Mouse (Mus musculus) ES-Bruce4 (cell line): ENCODE measurements at regions not wholly inside any gene's neighbourhood (a gene's known extent, or its start where the extent isn't known, plus 50 kb on each side); places are given as distances from the start of the nearest gene placed in this dataset.

Source experiments
- H3K27ac ChIP-seq: 2 replicates; pipeline ENCODE4 v1.5.1; 2012; ENCODE audit warnings: low read length, inconsistent platforms; ENCODE audit not compliant: insufficient read depth
- H3K27me3 ChIP-seq: 2 replicates; pipeline ENCODE4 v1.6.1; 2012; ENCODE audit warnings: mild to moderate bottlenecking, low read length, inconsistent platforms; ENCODE audit not compliant: control insufficient read depth, poor library complexity, insufficient read depth, severe bottlenecking
- H3K36me3 ChIP-seq: 2 replicates; pipeline ENCODE4 v1.6.1; 2012; ENCODE audit warnings: inconsistent platforms, mild to moderate bottlenecking, low read length, moderate library complexity; ENCODE audit not compliant: control insufficient read depth, poor library complexity, insufficient read depth, severe bottlenecking
- H3K4me1 ChIP-seq: one replicate; pipeline ENCODE4 v1.8.1; 2011; ENCODE audit warnings: low read length; ENCODE audit not compliant: control insufficient read depth, insufficient read depth
- H3K4me3 ChIP-seq: 2 replicates; pipeline ENCODE4 v1.5.1; 2011; ENCODE audit warnings: low read depth, mild to moderate bottlenecking, low read length
- H3K9ac ChIP-seq: 2 replicates; pipeline ENCODE4 v1.6.1; 2012; ENCODE audit warnings: low read depth, mild to moderate bottlenecking, inconsistent platforms; ENCODE audit not compliant: poor library complexity, severe bottlenecking
- H3K9me3 ChIP-seq: replicated peaks from 2 replicates; pipeline ENCODE4 v1.6.1; 2012; ENCODE audit warnings: mild to moderate bottlenecking, low read length, inconsistent platforms; ENCODE audit not compliant: control insufficient read depth, poor library complexity, insufficient read depth, severe bottlenecking
- CTCF ChIP-seq: IDR thresholded peaks from one replicate; pipeline ENCODE4 v1.8.1; 2011; ENCODE audit warnings: low read depth, low read length
- EP300 ChIP-seq: IDR thresholded peaks from 2 replicates; pipeline ENCODE4 v1.6.1; 2011; ENCODE audit warnings: low read depth, low read length; ENCODE audit not compliant: insufficient read depth
- POLR2A ChIP-seq: IDR thresholded peaks from one replicate; pipeline ENCODE4 v1.8.1; 2011; ENCODE audit warnings: low read length; ENCODE audit not compliant: insufficient read depth

GRCm38 (mm10) chr2:50805645-50806044, 343.3 kb downstream of the Rnd3 start:
- Histone ChIP-seq H3K4me3 (no peak overlapping the region), H3K9ac (no peak overlapping the region), H3K27me3 (peaks cover 2% of the 10 kb centered on the region; the same call in 1 of the 2 replicates), H3K36me3 (no peaks in the 10 kb centered on the region), H3K4me1 (no peaks in the 10 kb centered on the region), H3K9me3 (no peaks in the 10 kb centered on the region), H3K27ac (no peak overlapping the region)
- TF ChIP-seq POLR2A, result no peak
- no peak for TF ChIP-seq CTCF
- no peak for TF ChIP-seq EP300

DNA sequence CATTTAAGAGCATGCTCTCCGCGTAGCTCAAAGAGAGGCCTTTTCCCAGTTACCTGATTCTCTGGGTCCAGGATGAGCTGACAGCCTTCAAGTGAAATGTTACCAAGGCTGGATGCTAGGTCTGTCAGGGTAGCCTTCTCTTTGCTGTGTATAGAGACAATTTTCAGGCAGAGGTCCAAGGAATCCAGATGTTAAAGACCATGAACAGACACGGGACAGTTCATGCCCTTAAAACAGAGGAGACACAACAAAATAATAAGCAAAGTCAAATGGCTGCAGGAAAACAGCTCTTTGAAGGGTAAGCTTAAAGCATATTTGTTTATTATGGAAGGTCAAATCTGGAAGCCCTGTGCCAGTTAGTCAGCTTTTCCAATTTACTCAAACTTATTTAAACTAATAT, 352.8 kb downstream of the Rnd3 start:
- Histone ChIP-seq H3K4me1 (no peaks in the 10 kb centered on the region), H3K36me3 (no peaks in the 10 kb centered on the region), H3K4me3 (no peak overlapping the region), H3K27me3 (no peaks in the 10 kb centered on the region; the same call in 1 of the 2 replicates), H3K27ac (no peak overlapping the region), H3K9ac (no peak overlapping the region), H3K9me3 (no peaks in the 10 kb centered on the region)
- no peak for TF ChIP-seq POLR2A
- TF ChIP-seq CTCF, result no peak
- TF ChIP-seq EP300, result no peak

GRCm38 (mm10) chr2:50793616-50794015, 355.3 kb downstream of the Rnd3 start:
- Histone ChIP-seq H3K4me1 (no peaks in the 10 kb centered on the region), H3K36me3 (no peaks in the 10 kb centered on the region), H3K4me3 (no peak overlapping the region), H3K27ac (no peak overlapping the region), H3K9ac (no peak overlapping the region), H3K9me3 (no peaks in the 10 kb centered on the region), H3K27me3 (no peaks in the 10 kb centered on the region; the same call in 1 of the 2 replicates)
- TF ChIP-seq POLR2A (no peak), CTCF (no peak), EP300 (no peak)

DNA sequence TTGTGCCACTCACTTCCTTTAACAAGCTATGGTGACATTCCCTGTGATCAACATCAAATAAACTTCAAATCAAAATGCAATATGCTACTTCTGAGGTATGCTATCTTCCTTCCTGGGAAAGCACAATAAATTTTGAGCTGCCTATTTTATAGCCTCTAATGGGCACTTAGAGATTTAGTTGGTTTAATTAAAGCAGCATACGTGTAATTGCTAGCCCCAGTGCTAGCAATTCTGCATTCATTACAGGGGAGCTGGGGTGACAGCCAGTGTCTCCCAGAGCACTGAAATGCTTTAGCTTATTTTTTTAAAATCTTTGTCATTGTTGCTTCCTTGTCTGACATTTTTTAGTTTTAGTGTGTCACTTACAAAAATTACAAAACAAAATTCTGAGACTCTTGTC, 355.8 kb downstream of the Rnd3 start:
- Histone ChIP-seq H3K36me3 (no peaks in the 10 kb centered on the region), H3K4me1 (no peaks in the 10 kb centered on the region), H3K27ac (no peak overlapping the region), H3K4me3 (no peak overlapping the region), H3K27me3 (no peaks in the 10 kb centered on the region; the same call in 1 of the 2 replicates), H3K9me3 (no peaks in the 10 kb centered on the region), H3K9ac (no peak overlapping the region)
- TF ChIP-seq EP300 (no peak), CTCF (no peak), POLR2A (no peak)

DNA sequence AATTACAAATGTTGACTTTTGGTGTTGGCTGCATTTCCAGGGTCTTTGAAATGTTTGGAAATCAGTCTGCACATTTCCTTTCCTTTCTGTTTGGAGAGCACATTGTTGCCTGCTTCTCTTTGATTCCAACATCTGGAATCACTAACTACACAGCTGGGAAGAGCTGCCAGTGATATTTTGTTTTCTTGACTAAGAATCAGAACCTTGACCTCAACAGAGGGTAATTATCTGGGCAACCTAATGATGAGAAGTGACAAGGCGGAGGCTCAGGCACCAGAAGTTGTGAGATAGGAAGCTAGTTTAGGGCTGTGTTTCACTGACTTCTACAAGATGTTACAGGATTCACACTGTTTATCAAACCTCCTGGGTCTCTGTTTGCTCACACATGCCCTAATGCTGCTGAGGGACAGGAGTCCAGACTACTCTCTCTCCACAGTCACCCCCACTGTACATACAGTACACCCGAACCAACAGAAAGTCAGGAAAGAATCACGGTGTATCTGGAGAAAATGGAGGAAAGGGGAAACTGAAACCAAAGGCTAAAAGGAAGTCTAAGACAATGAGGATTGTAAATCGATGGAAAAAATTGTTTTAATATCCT, 359.8 kb downstream of the Rnd3 start:
- Histone ChIP-seq H3K27ac (no peak overlapping the region), H3K9me3 (no peaks in the 10 kb centered on the region), H3K9ac (no peak overlapping the region), H3K4me3 (no peak overlapping the region), H3K27me3 (no peaks in the 10 kb centered on the region; the same call in 1 of the 2 replicates), H3K4me1 (no peaks in the 10 kb centered on the region), H3K36me3 (no peaks in the 10 kb centered on the region)
- TF ChIP-seq CTCF, result no peak
- TF ChIP-seq EP300, result no peak
- TF ChIP-seq POLR2A, result no peak

- H3K9ac ChIP-seq, result no peak overlapping the region
- TF ChIP-seq CTCF (no peak), EP300 (no peak), POLR2A (no peak)
- H3K27me3 ChIP-seq, result no peaks in the 10 kb centered on the region
- peaks cover 5% of the 10 kb centered on the region; the same call in 1 of the 2 replicates for H3K9me3 ChIP-seq
- no peak overlapping the region for H3K4me3 ChIP-seq
- H3K36me3 ChIP-seq, result no peaks in the 10 kb centered on the region; the same call in 1 of the 2 replicates
- H3K27ac ChIP-seq, result no peak overlapping the region
- H3K4me1 ChIP-seq, result no peaks in the 10 kb centered on the region
Observed at GRCm38 (mm10) chr2:50772101-50772500, 376.8 kb downstream of the Rnd3 start.
